Mouse (Mus musculus) WW6 (cell line): ENCODE results near the gene Man1c1.
A peak's percentile ranks its signal among the peaks of the same experiment; 100 is the strongest.

Source experiments
- DNase-seq: peaks from one replicate; pipeline ENCODE4 v3.0.0-alpha.2; 2013; ENCODE audit warnings: low read depth, low spot score

The Man1c1 gene

GRCm38 (mm10) chr4:134516981-134517380, 187.1 kb downstream of the Man1c1 start:
- DNase-seq: no peak

- no peak for DNase-seq
Measured at GRCm38 (mm10) chr4:134515614-134516013, 188.5 kb downstream of the Man1c1 start.

- DNase-seq: no peak
Measured at GRCm38 (mm10) chr4:134514309-134514930, 189.7 kb downstream of the Man1c1 start.

- peak; percentile 59 for DNase-seq
Measured at GRCm38 (mm10) chr4:134512798-134513197, 191.3 kb downstream of the Man1c1 start.

GRCm38 (mm10) chr4:134511730-134512129, 192.4 kb downstream of the Man1c1 start:
- no peak for DNase-seq
